Mouse (Mus musculus) lung, adult 2 months (tissue): Measurements from ENCODE around the gene Snapc5.

Experiments
- CTCF ChIP-seq: fragments of 200-500 bp; IDR thresholded peaks from 2 replicates; pipeline ENCODE4 v1.5.1; 2011; ENCODE audit warnings: mild to moderate bottlenecking, low read length, control low read depth; ENCODE audit not compliant: insufficient read depth
- POLR2A ChIP-seq: fragments of 200-500 bp; IDR thresholded peaks from 2 replicates; pipeline ENCODE4 v1.6.1; 2011; ENCODE audit warnings: low read depth, mild to moderate bottlenecking, control low read depth, low read length, borderline replicate concordance; ENCODE audit errors: extremely low read depth

DNA sequence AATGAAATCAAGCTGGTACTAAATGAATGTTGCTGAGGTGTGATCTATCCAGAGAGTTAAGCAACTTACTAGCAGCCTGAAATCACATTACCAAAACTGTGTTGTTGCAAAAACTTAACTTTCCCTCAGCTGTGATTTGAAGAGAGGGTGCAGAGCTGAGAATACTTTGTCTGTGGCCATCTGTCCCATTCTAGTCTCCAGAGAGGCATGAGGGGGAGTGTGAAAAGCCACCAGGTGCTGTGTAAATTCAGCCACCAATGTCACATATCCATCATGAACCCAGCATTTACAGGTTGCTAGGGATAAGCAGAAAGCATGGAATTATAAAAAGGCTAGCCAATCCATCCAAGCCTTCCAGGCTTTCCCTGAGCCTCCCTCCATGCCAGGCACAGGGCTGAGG is 49.9 kb downstream of the Snapc5 start:
- TF ChIP-seq POLR2A (no peak), CTCF (no peak)
